Mouse (Mus musculus) heart, embryonic 13.5 days (tissue): ENCODE measurements at regions not wholly inside any gene's neighbourhood (a gene's known extent, or its start where the extent isn't known, plus 50 kb on each side); places are given as distances from the start of the nearest gene placed in this dataset.

ENCODE experiments used
- ATAC-seq: fragments of 200-750 bp; cut with Nextera tagmentation; 2 replicates; pipeline ENCODE4 v1.8.0; 2017; ENCODE audit warnings: moderate TSS enrichment; ENCODE audit not compliant: insufficient number of reproducible peaks, low FRiP score, low TSS enrichment; ENCODE audit errors: extremely low read depth
- H3K27ac ChIP-seq: fragments of 300-500 bp; sonication (generic); replicated peaks from 2 replicates; pipeline ENCODE4 v1.5.1; 2015; ENCODE audit warnings: moderate library complexity, mild to moderate bottlenecking, inconsistent platforms
- H3K27me3 ChIP-seq: fragments of 300-500 bp; sonication (generic); replicated peaks from 2 replicates; pipeline ENCODE4 v1.6.1; 2015; ENCODE audit warnings: mild to moderate bottlenecking, inconsistent platforms
- H3K36me3 ChIP-seq: fragments of 300-500 bp; sonication (generic); 2 replicates; pipeline ENCODE4 v1.6.1; 2015; ENCODE audit warnings: mild to moderate bottlenecking, inconsistent platforms
- H3K4me1 ChIP-seq: fragments of 300-500 bp; sonication (generic); 2 replicates; pipeline ENCODE4 v1.6.1; 2015; ENCODE audit warnings: inconsistent platforms
- H3K4me2 ChIP-seq: fragments of 300-500 bp; sonication (generic); 2 replicates; pipeline ENCODE4 v1.6.1; 2015; ENCODE audit warnings: inconsistent platforms, mild to moderate bottlenecking, moderate library complexity
- H3K4me3 ChIP-seq: fragments of 300-500 bp; sonication (generic); 2 replicates; pipeline ENCODE4 v1.5.1; 2015; ENCODE audit warnings: moderate library complexity, mild to moderate bottlenecking, inconsistent platforms
- H3K9ac ChIP-seq: fragments of 300-500 bp; sonication (generic); 2 replicates; pipeline ENCODE4 v1.6.1; 2015; ENCODE audit warnings: inconsistent platforms, mild to moderate bottlenecking, moderate library complexity
- H3K9me3 ChIP-seq: fragments of 300-500 bp; sonication (generic); 2 replicates; pipeline ENCODE4 v1.6.1; 2016; ENCODE audit warnings: inconsistent platforms
- WGBS: fragments of 180-500 bp; shearing (Covaris S2); methylation state at CpG from one replicate; pipeline ENCODE4 v1.1.7; 2015; ENCODE audit warnings: mixed read lengths; 5-methylcytosine and 5-hydroxymethylcytosine counted together

- ATAC-seq, result no peak
- Histone ChIP-seq H3K4me1 (no peaks in the 10 kb centered on the region), H3K9ac (no peak overlapping the region), H3K4me2 (no peak overlapping the region), H3K27me3 (no peaks in the 10 kb centered on the region), H3K27ac (no peak overlapping the region), H3K4me3 (no peak overlapping the region), H3K9me3 (no peaks in the 10 kb centered on the region), H3K36me3 (no peaks in the 10 kb centered on the region)
- WGBS, result 26% methylated on average over 1 of the region's 1 CpGs
Measured at GRCm38 (mm10) chr14:74409441-74409840, 231.2 kb upstream of the Htr2a start.

GRCm38 (mm10) chr14:74428226-74428625 is 212.4 kb upstream of the Htr2a start:
- Histone ChIP-seq H3K36me3 (no peaks in the 10 kb centered on the region), H3K9me3 (no peaks in the 10 kb centered on the region), H3K27ac (no peak overlapping the region), H3K27me3 (no peaks in the 10 kb centered on the region), H3K9ac (no peak overlapping the region), H3K4me1 (no peaks in the 10 kb centered on the region), H3K4me2 (no peak overlapping the region), H3K4me3 (no peak overlapping the region)
- no peak for ATAC-seq
- 61% methylated on average over 3 of the region's 3 CpGs for WGBS

- no peak for ATAC-seq
- no peak overlapping the region for H3K4me3 ChIP-seq
- no peaks in the 10 kb centered on the region for H3K4me1 ChIP-seq
- no peak overlapping the region for H3K27ac ChIP-seq
- H3K27me3 ChIP-seq, result no peaks in the 10 kb centered on the region
- 39% methylated on average over 2 of the region's 2 CpGs for WGBS
- H3K4me2 ChIP-seq, result no peak overlapping the region
- H3K9me3 ChIP-seq, result no peaks in the 10 kb centered on the region; the same call in 1 of the 2 replicates
- no peak overlapping the region for H3K9ac ChIP-seq
- no peaks in the 10 kb centered on the region for H3K36me3 ChIP-seq
Measured at GRCm38 (mm10) chr14:74464027-74464682, 176.5 kb upstream of the Htr2a start.

- H3K9ac ChIP-seq, result no peak overlapping the region
- no peak overlapping the region for H3K4me3 ChIP-seq
- H3K4me1 ChIP-seq, result no peaks in the 10 kb centered on the region
- no peak overlapping the region for H3K27ac ChIP-seq
- no peak for ATAC-seq
- no peak overlapping the region for H3K4me2 ChIP-seq
- H3K9me3 ChIP-seq, result no peaks in the 10 kb centered on the region
- H3K36me3 ChIP-seq, result no peaks in the 10 kb centered on the region
- no peaks in the 10 kb centered on the region for H3K27me3 ChIP-seq
Measured at GRCm38 (mm10) chr14:74495504-74495903, 145.1 kb upstream of the Htr2a start.

- Histone ChIP-seq H3K4me1 (no peaks in the 10 kb centered on the region), H3K27me3 (no peaks in the 10 kb centered on the region), H3K4me2 (no peak overlapping the region), H3K36me3 (no peaks in the 10 kb centered on the region), H3K27ac (no peak overlapping the region), H3K9ac (no peak overlapping the region), H3K4me3 (no peak overlapping the region), H3K9me3 (no peaks in the 10 kb centered on the region)
- no peak for ATAC-seq
- WGBS, result 63% methylated on average over 2 of the region's 2 CpGs
Measured at GRCm38 (mm10) chr14:74511521-74511920, 129.1 kb upstream of the Htr2a start.

- Histone ChIP-seq H3K4me2 (no peak overlapping the region), H3K36me3 (no peaks in the 10 kb centered on the region), H3K9ac (no peak overlapping the region), H3K4me3 (no peak overlapping the region), H3K4me1 (no peaks in the 10 kb centered on the region), H3K9me3 (no peaks in the 10 kb centered on the region), H3K27ac (no peak overlapping the region), H3K27me3 (no peaks in the 10 kb centered on the region)
- no peak for ATAC-seq
- WGBS, result 68% methylated on average over 3 of the region's 3 CpGs
Measured at GRCm38 (mm10) chr14:74516451-74516850, 124.2 kb upstream of the Htr2a start.

GRCm38 (mm10) chr14:74519531-74519930 is 121.1 kb upstream of the Htr2a start:
- WGBS, result 56% methylated on average over 6 of the region's 6 CpGs
- Histone ChIP-seq H3K9me3 (no peaks in the 10 kb centered on the region), H3K27ac (no peak overlapping the region), H3K4me3 (no peak overlapping the region), H3K9ac (no peak overlapping the region), H3K36me3 (no peaks in the 10 kb centered on the region), H3K27me3 (no peaks in the 10 kb centered on the region), H3K4me2 (no peak overlapping the region), H3K4me1 (no peaks in the 10 kb centered on the region)
- no peak for ATAC-seq

GRCm38 (mm10) chr14:74521669-74522068 is 119.0 kb upstream of the Htr2a start:
- Histone ChIP-seq H3K4me3 (no peak overlapping the region), H3K36me3 (no peaks in the 10 kb centered on the region), H3K4me1 (no peaks in the 10 kb centered on the region), H3K27me3 (no peaks in the 10 kb centered on the region), H3K4me2 (no peak overlapping the region), H3K9me3 (no peaks in the 10 kb centered on the region), H3K27ac (no peak overlapping the region), H3K9ac (no peak overlapping the region)
- ATAC-seq, result no peak
- 80% methylated on average over 3 of the region's 3 CpGs for WGBS

- Histone ChIP-seq H3K9ac (no peak overlapping the region), H3K36me3 (no peaks in the 10 kb centered on the region), H3K4me3 (no peak overlapping the region), H3K27ac (no peak overlapping the region), H3K9me3 (no peaks in the 10 kb centered on the region), H3K4me2 (no peak overlapping the region), H3K27me3 (no peaks in the 10 kb centered on the region), H3K4me1 (no peaks in the 10 kb centered on the region)
- 59% methylated on average over 4 of the region's 4 CpGs for WGBS
- no peak for ATAC-seq
Measured at GRCm38 (mm10) chr14:74527246-74527645, 113.4 kb upstream of the Htr2a start.

- 86% methylated on average over 7 of the region's 7 CpGs for WGBS
- Histone ChIP-seq H3K27me3 (no peaks in the 10 kb centered on the region), H3K9ac (no peak overlapping the region), H3K4me3 (no peak overlapping the region), H3K9me3 (no peaks in the 10 kb centered on the region), H3K27ac (no peak overlapping the region), H3K4me1 (no peaks in the 10 kb centered on the region), H3K4me2 (no peak overlapping the region), H3K36me3 (no peaks in the 10 kb centered on the region)
- ATAC-seq, result no peak
Measured at GRCm38 (mm10) chr14:74529368-74529951, 111.2 kb upstream of the Htr2a start.

GRCm38 (mm10) chr14:74538187-74538586 is 102.5 kb upstream of the Htr2a start:
- Histone ChIP-seq H3K27ac (no peak overlapping the region), H3K4me1 (no peaks in the 10 kb centered on the region), H3K27me3 (no peaks in the 10 kb centered on the region), H3K4me3 (no peak overlapping the region), H3K4me2 (no peak overlapping the region), H3K36me3 (no peaks in the 10 kb centered on the region), H3K9me3 (no peaks in the 10 kb centered on the region), H3K9ac (no peak overlapping the region)
- no peak for ATAC-seq
- 83% methylated on average over 2 of the region's 2 CpGs for WGBS

GRCm38 (mm10) chr14:74544028-74544427 is 96.6 kb upstream of the Htr2a start:
- H3K27ac ChIP-seq, result no peak overlapping the region
- H3K9ac ChIP-seq, result no peak overlapping the region
- H3K27me3 ChIP-seq, result no peaks in the 10 kb centered on the region
- H3K4me3 ChIP-seq, result no peak overlapping the region
- no peaks in the 10 kb centered on the region for H3K9me3 ChIP-seq
- WGBS, result 81% methylated on average over 3 of the region's 3 CpGs
- no peaks in the 10 kb centered on the region for H3K4me1 ChIP-seq
- ATAC-seq, result no peak
- H3K36me3 ChIP-seq, result no peaks in the 10 kb centered on the region
- H3K4me2 ChIP-seq, result no peak overlapping the region
